37 mouse cellular contexts compared by ENCODE assay signal in the genomic region with DNA sequence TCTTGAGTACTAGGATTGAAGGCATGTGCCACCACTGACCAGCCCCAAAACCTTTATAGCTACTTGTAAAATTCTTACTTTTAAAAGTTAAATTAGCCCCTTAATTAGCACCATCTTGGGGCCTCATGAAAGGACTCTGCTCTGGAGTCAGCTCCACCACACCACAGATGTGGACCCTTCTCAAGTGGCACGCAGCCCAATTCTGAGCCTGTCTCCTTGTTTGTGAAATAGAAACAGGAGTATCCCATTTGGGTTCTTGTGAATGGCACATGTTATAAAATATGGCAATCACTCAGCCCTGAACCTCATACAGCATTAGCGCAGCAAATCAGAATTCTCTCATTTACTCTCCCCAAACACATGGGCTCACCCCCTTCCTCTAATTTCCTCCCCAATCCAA. TPM values are rescaled to one million over a fixed set of nuclear protein-coding genes. Genes with fewer than 3 reads are reported as not detected.
"Had no signal": no experiment of that assay in that cellular context is flagged by ENCODE, and none has a peak within 500 bp of the region (broad histone marks: within the 10 kb centered on the region; RNA-seq: fewer than 3 reads in every experiment).

No protein-coding gene starts in this region.

- H3K4me1 ChIP-seq: limb, embryonic 10.5 days; limb, embryonic 12.5 days; limb, embryonic 13.5 days; limb, embryonic 15.5 days; liver, embryonic 13.5 days; lung, embryonic 15.5 days; midbrain, embryonic 10.5 days; midbrain, embryonic 12.5 days; midbrain, embryonic 13.5 days; neural tube, embryonic 12.5 days had no signal

- H3K4me3 ChIP-seq: limb, embryonic 10.5 days; limb, embryonic 12.5 days; limb, embryonic 13.5 days; limb, embryonic 15.5 days; liver, embryonic 12.5 days; liver, embryonic 13.5 days; liver, embryonic 15.5 days; lung, embryonic 15.5 days; megakaryocyte, embryonic 14.5 days; midbrain, embryonic 10.5 days; midbrain, embryonic 12.5 days; midbrain, embryonic 13.5 days; midbrain, embryonic 15.5 days; myocyte; neural tube, embryonic 12.5 days had no signal

- H3K27me3 ChIP-seq: limb, embryonic 12.5 days; limb, embryonic 13.5 days; limb, embryonic 15.5 days; liver, embryonic 12.5 days; liver, embryonic 13.5 days; liver, embryonic 15.5 days; lung, embryonic 15.5 days; megakaryocyte, embryonic 14.5 days; midbrain, embryonic 12.5 days; midbrain, embryonic 13.5 days; midbrain, embryonic 15.5 days; neural tube, embryonic 12.5 days had no signal

- H3K4me2 ChIP-seq: limb, embryonic 12.5 days; limb, embryonic 13.5 days; limb, embryonic 15.5 days; liver, embryonic 11.5 days; liver, embryonic 12.5 days; liver, embryonic 13.5 days; liver, embryonic 15.5 days; lung, embryonic 14.5 days; lung, embryonic 15.5 days; midbrain, embryonic 12.5 days; midbrain, embryonic 13.5 days; midbrain, embryonic 15.5 days; neural tube, embryonic 12.5 days had no signal

- H3K9me3 ChIP-seq: limb, embryonic 10.5 days; limb, embryonic 12.5 days; limb, embryonic 13.5 days; limb, embryonic 15.5 days; liver, embryonic 12.5 days; liver, embryonic 13.5 days; liver, embryonic 15.5 days; lung, embryonic 15.5 days; megakaryocyte, embryonic 14.5 days; midbrain, embryonic 10.5 days; midbrain, embryonic 12.5 days; midbrain, embryonic 13.5 days; midbrain, embryonic 15.5 days; neural tube, embryonic 12.5 days had no signal

- H3K27ac ChIP-seq: limb, embryonic 10.5 days; limb, embryonic 12.5 days; limb, embryonic 13.5 days; limb, embryonic 15.5 days; liver, embryonic 12.5 days; liver, embryonic 13.5 days; liver, embryonic 14.5 days; liver, embryonic 15.5 days; lung, embryonic 15.5 days; macrophage; midbrain, embryonic 10.5 days; midbrain, embryonic 12.5 days; midbrain, embryonic 13.5 days; midbrain, embryonic 15.5 days; neural tube, embryonic 12.5 days had no signal

- H3K9ac ChIP-seq: limb, embryonic 12.5 days; limb, embryonic 13.5 days; limb, embryonic 15.5 days; liver, embryonic 12.5 days; liver, embryonic 13.5 days; liver, embryonic 14.5 days; liver, embryonic 15.5 days; liver, postnatal 0 days; lung, embryonic 14.5 days; lung, embryonic 15.5 days; midbrain, embryonic 12.5 days; midbrain, embryonic 13.5 days; midbrain, embryonic 15.5 days; neural tube, embryonic 12.5 days had no signal

- DNase-seq: left cerebral cortex, postnatal 4 days; liver; liver, embryonic 13.5 days; liver, postnatal 0 days; lung, adult 18-20 months; lung, adult 2 months; lung, embryonic 14.5 days; lung, postnatal 10 days; lung, postnatal 14 days; lung, postnatal 36 days; lung, postnatal 4 days; midbrain, embryonic 14.5 days had no signal

- ATAC-seq: liver, embryonic 12.5 days; liver, postnatal 0 days; lung, postnatal 0 days; midbrain, embryonic 13.5 days; midbrain, embryonic 15.5 days; midbrain, embryonic 16.5 days had no signal

RNA-seq across cellular contexts. Expression of gene Trim72, which starts 24.9 kb away (rescaled TPM):
- total RNA-seq: megakaryocyte progenitor cell, adult 5-6 weeks; megakaryocyte, adult 5-6 weeks; monocyte, adult 5-6 weeks had no signal
- polyA plus RNA-seq: limb, embryonic 10.5 days; liver, embryonic 11.5 days; liver, embryonic 12.5 days; liver, embryonic 13.5 days; liver, postnatal 0 days; lung, embryonic 14.5 days; macrophage; midbrain, embryonic 10.5 days; midbrain, embryonic 12.5 days; midbrain, embryonic 13.5 days; midbrain, embryonic 14.5 days; midbrain, embryonic 16.5 days; neural tube, embryonic 11.5 days; neural tube, embryonic 12.5 days had no signal

RNA-seq across cellular contexts. Expression of gene Prss36, which starts 32.3 kb away (rescaled TPM):
- total RNA-seq: monocyte, adult 5-6 weeks had no signal

RNA-seq across cellular contexts. Expression of gene Prss8, which starts 49.0 kb away (rescaled TPM):
- total RNA-seq: left cerebral cortex, postnatal 36 days; megakaryocyte progenitor cell, adult 5-6 weeks; megakaryocyte, adult 5-6 weeks; megakaryocyte-erythroid progenitor cell, adult 5-6 weeks; monocyte, adult 5-6 weeks had no signal
- polyA plus RNA-seq: macrophage; midbrain, embryonic 14.5 days had no signal
